Mouse (Mus musculus) C2C12 (cell line): ENCODE measurements around the gene Hs6st3.

Experiments
- CTCF ChIP-seq: IDR thresholded peaks from one replicate; pipeline ENCODE4 v1.5.1; 2011; ENCODE audit not compliant: control insufficient read depth, insufficient read depth, insufficient read length
- FOSL1 ChIP-seq: IDR thresholded peaks from one replicate; pipeline ENCODE4 v1.8.0; 2011; ENCODE audit warnings: mild to moderate bottlenecking, low read length; ENCODE audit not compliant: poor library complexity, insufficient read depth, severe bottlenecking
- MAX ChIP-seq: IDR thresholded peaks from one replicate; pipeline ENCODE4 v1.6.1; 2011; ENCODE audit warnings: mild to moderate bottlenecking, control low read depth
- MYOD1 ChIP-seq: IDR thresholded peaks from one replicate; pipeline ENCODE4 v1.6.1; 2011; ENCODE audit warnings: low read depth; ENCODE audit not compliant: control insufficient read depth, insufficient read length
- MYOG ChIP-seq: IDR thresholded peaks from one replicate; pipeline ENCODE4 v1.6.1; 2011; ENCODE audit not compliant: control insufficient read depth, insufficient read length; ENCODE audit errors: extremely low read depth
- USF1 ChIP-seq: IDR thresholded peaks from one replicate; pipeline ENCODE4 v1.6.1; 2011; ENCODE audit warnings: low read depth, mild to moderate bottlenecking, control low read depth, moderate library complexity

GRCm38 (mm10) chr14:119466899-119467588 lies 328.9 kb downstream of the Hs6st3 start:
- TF ChIP-seq MAX (no peak), CTCF (no peak), FOSL1 (no peak), USF1 (no peak), MYOG (no peak), MYOD1 (no peak)
